Mouse (Mus musculus) E14TG2a.4 (cell line): ENCODE results near the gene Zfp612.
"Not testable (repeated sequence)": the region's sequence is repeated elsewhere in the genome, so short reads cannot be mapped to it uniquely, and the experiment has no call there.

Source experiments
- H3K27me3 ChIP-seq: 2 replicates; pipeline ENCODE4 v1.6.1; 2014; ENCODE audit warnings: low read length, control low read depth; ENCODE audit not compliant: insufficient read depth
- H3K36me3 ChIP-seq: 2 replicates; pipeline ENCODE4 v1.6.1; 2014; ENCODE audit warnings: low read length, control low read depth; ENCODE audit not compliant: insufficient read depth
- H3K4me1 ChIP-seq: replicated peaks from 2 replicates; pipeline ENCODE4 v1.6.1; 2014; ENCODE audit warnings: low read depth, low read length, control low read depth
- H3K4me3 ChIP-seq: replicated peaks from 2 replicates; pipeline ENCODE4 v1.5.1; 2014; ENCODE audit warnings: mild to moderate bottlenecking, low read length
- H3K9me3 ChIP-seq: 2 replicates; pipeline ENCODE4 v1.6.1; 2014; ENCODE audit warnings: low read length, control low read depth
- CTCF ChIP-seq: conservative IDR thresholded peaks from 2 replicates; pipeline ENCODE4 v1.5.1; 2014; ENCODE audit warnings: low read length
- NANOG ChIP-seq: IDR thresholded peaks from 2 replicates; pipeline ENCODE4 v1.6.1; 2014; ENCODE audit warnings: borderline replicate concordance, low read length, mixed read lengths
- POU5F1 ChIP-seq: IDR thresholded peaks from 2 replicates; pipeline ENCODE4 v1.6.1; 2014; ENCODE audit warnings: low read length, borderline replicate concordance

The Zfp612 gene

DNA sequence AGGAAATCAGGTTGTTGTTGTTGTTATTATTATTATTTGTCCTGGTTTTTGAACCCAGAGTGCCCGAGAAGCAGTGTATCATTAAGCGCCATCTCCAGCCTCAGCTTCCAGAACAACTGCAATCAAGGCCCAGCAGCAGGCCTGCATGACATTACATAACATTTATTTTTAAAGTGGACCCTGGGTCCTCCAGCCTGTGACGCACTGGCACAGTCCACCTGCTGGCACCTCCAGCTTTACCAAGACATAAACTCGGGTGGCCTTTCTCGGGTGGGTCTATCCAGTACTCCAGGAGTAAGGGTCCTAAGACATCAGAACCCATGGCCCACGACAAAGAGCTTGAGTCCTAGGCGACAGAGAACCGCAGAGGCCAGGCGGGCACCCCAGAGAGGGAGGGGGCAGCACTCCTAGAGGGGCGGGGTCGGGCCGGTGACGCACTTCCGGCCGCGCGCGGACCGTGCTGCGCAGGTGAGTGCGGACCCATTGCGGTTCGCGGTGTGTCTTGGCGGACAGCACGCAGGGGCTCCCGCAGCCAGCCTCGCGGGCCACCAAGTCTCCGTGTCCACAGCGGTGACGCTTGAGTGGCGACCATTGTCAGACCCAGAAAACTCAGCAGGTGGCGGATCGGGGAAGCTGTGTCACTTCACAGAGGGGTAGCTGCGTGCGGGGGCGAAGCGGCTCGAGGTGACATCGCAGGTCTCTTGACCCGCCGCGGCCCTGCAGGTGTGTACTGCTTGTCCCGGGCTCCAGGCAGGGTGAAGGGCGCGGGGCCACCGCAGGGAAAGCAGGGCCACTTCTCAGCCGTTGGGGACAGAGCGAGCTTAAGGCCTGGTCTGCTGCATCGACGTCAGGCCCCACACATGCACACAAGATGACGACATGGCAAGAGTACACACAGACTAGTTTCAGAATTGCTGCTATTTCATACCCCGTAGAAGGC, at the start of gene Zfp612:
TSS of gene Zfp612 (plus strand) at position 465 of the 940 bp plus-strand sequence.
- peaks cover 29% of the 10 kb centered on the region for H3K36me3 ChIP-seq
- TF ChIP-seq NANOG: no peak
- no peak for TF ChIP-seq POU5F1
- TF ChIP-seq CTCF: no peak
- peak within 1 kb of the TSS; percentile 83 for H3K4me3 ChIP-seq
- peaks cover 20% of the 10 kb centered on the region for H3K27me3 ChIP-seq
- H3K4me1 ChIP-seq: peaks cover 8% of the 10 kb centered on the region; the same call in 1 of the 2 replicates
- no peaks in the 10 kb centered on the region for H3K9me3 ChIP-seq

DNA sequence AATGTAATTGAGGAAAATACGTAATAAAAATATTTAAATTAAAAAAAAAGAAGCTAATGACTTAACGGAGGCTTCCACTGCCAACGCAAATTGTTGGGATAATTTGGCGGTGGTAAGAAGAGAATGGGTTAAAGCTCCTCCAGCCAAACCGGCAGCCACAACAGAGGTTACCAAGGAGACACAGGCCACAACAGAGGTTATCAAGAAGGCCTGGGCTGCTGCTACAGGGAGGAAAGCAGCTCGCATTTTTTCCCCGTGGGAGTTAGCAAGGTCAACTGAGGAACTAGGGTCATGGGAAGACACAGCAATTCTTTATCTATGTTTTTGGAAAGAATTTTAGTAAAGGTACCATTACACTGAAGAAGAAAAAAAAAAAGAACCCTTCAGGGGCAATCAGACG, 45.8 kb upstream of the Zfp612 start:
- H3K4me1 ChIP-seq, H3K36me3 ChIP-seq, H3K9me3 ChIP-seq, H3K4me3 ChIP-seq: not testable (repeated sequence)
- peaks cover 15% of the 10 kb centered on the region; the same call in 1 of the 2 replicates for H3K27me3 ChIP-seq

DNA sequence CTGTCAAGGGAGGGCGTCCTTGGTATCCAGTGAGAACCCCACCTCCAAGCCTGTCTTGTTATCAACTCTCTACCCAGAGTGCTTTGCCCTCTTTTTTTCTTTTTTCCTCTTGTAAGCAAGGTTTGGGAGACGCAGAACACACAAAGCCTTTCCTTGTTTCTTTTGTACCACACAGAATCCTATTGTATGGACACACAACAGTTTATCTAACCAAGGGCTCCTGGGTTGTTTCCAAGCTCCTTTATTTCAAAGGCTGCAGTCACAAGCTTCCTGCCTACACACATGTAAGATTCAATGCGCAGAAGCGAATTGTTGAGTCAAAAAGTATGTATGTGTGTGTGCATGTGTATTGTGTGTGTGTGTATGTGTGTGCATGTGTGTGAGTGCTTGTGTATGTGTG, 45.2 kb upstream of the Zfp612 start:
- no peak for TF ChIP-seq POU5F1
- no peak for TF ChIP-seq NANOG
- no peak for TF ChIP-seq CTCF
- H3K4me1 ChIP-seq: no peaks in the 10 kb centered on the region
- peaks cover 5% of the 10 kb centered on the region; the same call in 1 of the 2 replicates for H3K9me3 ChIP-seq
- H3K4me3 ChIP-seq: no peak overlapping the region
- peaks cover 18% of the 10 kb centered on the region; the same call in 1 of the 2 replicates for H3K27me3 ChIP-seq
- no peaks in the 10 kb centered on the region for H3K36me3 ChIP-seq

DNA sequence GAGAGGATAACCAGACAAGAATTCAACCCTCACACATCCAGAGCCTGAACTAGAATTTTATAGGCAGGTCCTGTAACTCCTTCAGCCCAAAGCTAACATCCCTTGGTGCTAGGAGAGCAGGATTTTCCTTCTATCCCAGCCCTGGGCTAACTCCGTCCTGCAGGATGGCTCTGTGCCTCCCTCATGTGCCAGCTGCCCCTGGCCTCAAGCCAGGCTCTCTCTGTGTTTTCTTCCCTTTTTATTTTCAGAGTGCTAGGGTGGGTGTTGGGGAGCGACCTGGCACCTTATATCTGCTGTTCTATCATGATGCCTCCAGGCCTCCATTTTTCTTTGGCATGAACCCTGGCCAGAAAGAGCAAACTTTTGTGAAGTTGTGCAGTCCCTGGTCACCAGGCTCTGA, 43.4 kb upstream of the Zfp612 start:
- no peak for TF ChIP-seq CTCF
- no peak for TF ChIP-seq POU5F1
- TF ChIP-seq NANOG: no peak

DNA sequence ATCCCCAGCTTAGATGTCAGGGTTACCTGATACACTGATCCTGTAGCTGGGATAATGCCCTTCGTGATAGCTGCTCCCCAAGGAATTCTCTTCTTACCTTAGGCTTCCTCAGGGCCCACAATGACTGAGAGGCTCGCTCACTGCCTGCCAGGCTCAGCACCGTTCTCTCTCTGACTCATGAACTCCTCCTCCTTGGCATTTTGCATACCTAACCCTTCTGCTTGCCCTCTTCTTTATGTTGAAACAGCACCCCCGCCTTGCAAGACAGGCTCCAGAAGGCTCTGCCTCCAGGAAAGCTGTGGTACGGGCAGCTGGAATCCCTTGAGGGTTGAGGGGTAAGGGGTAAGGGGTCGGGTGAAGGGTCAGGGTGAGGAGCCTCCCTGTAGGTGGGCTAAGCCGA, 40.3 kb upstream of the Zfp612 start:
- no peak overlapping the region for H3K4me3 ChIP-seq

More for the DNA sequence above, 43.4 kb upstream of the Zfp612 start:
- H3K9me3 ChIP-seq: peaks cover 5% of the 10 kb centered on the region; the same call in 1 of the 2 replicates
- H3K4me1 ChIP-seq: no peaks in the 10 kb centered on the region
- H3K4me3 ChIP-seq: no peak overlapping the region
- H3K36me3 ChIP-seq: no peaks in the 10 kb centered on the region
- H3K27me3 ChIP-seq: peaks cover 9% of the 10 kb centered on the region; the same call in 1 of the 2 replicates

DNA sequence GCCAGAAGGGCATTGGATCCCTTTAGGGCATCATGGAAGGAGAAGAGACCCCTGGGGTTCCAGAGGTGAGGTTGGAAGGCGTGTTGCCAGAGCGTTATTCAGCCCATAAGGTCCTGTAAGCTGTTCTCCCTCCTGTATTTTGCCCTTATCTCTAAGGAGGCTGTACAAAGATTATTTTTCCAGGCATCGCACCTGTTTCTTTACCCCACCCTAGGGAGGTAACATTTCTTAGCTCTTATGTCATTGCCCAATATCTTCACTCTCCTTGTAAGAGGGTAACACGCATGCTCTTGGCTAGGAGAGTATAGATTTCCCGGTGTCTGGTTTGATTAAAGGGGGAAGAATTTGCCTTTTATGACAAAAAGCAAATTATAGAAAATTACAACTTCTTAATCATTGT, 39.9 kb upstream of the Zfp612 start, which contains the start of gene Chst4:
TSS of gene Chst4 (minus strand) at position 82 of the 400 bp plus-strand sequence.
- Histone ChIP-seq H3K36me3 (no peaks in the 10 kb centered on the region), H3K4me3 (no peak within 1 kb of the TSS), H3K9me3 (peaks cover 5% of the 10 kb centered on the region; the same call in 1 of the 2 replicates), H3K4me1 (no peaks in the 10 kb centered on the region), H3K27me3 (peaks cover 5% of the 10 kb centered on the region; the same call in 1 of the 2 replicates)
- TF ChIP-seq CTCF (no peak), POU5F1 (no peak), NANOG (no peak)

More for the DNA sequence above, 40.3 kb upstream of the Zfp612 start:
- Histone ChIP-seq H3K4me1 (no peaks in the 10 kb centered on the region), H3K9me3 (peaks cover 5% of the 10 kb centered on the region; the same call in 1 of the 2 replicates), H3K27me3 (peaks cover 5% of the 10 kb centered on the region; the same call in 1 of the 2 replicates), H3K36me3 (no peaks in the 10 kb centered on the region)
- TF ChIP-seq POU5F1 (no peak), NANOG (no peak), CTCF (no peak)

DNA sequence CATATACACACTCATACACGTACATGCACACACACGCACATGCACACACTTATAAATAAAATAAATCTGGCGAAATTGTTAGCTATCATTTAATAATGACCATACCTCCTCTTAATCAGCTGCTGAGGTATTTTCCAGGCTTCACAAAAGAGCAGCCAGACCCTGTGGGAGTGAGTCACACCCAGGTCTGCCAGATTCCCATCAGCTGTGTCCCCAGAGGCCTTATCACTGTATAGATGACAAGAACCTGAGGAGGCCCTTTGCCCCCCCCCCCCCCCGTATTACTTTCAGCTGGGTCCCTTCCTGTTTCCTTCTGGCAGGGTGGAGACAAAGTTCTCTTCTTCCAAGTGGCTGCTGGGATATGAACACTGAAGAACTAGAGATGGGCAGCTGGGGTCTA, 39.0 kb upstream of the Zfp612 start:
- no peak overlapping the region for H3K4me3 ChIP-seq
- peaks cover 5% of the 10 kb centered on the region; the same call in 1 of the 2 replicates for H3K9me3 ChIP-seq
- no peaks in the 10 kb centered on the region for H3K4me1 ChIP-seq
- H3K36me3 ChIP-seq: no peaks in the 10 kb centered on the region
- TF ChIP-seq POU5F1 (no peak), NANOG (no peak), CTCF (no peak)
- peaks cover 5% of the 10 kb centered on the region; the same call in 1 of the 2 replicates for H3K27me3 ChIP-seq

DNA sequence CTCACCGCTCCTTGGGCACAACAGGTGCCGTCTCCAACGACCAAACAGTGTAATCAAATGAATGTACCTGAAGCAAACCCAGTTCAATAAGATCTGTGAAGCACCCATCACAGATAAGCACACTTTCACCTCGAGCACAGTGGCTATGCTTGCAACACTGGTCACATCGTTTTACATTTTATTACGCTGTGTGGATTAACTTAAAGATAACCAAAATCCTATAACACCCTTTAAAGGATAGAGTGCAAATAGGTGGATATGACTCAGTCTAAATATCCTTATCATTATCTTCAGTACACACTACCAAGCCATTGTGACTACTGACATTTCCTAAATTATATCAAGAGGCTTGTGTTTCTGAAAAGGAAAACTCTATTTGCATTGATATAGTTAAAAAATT, 28.3 kb upstream of the Zfp612 start:
- Histone ChIP-seq H3K27me3 (no peaks in the 10 kb centered on the region), H3K9me3 (no peaks in the 10 kb centered on the region), H3K4me3 (no peak overlapping the region), H3K4me1 (no peaks in the 10 kb centered on the region), H3K36me3 (no peaks in the 10 kb centered on the region)
- TF ChIP-seq POU5F1 (no peak), NANOG (no peak), CTCF (no peak)
